Mouse (Mus musculus) limb, embryonic 15.5 days (tissue): ENCODE results near the gene Leap2. TPM values are rescaled to one million over a fixed set of nuclear protein-coding genes. Genes with fewer than 3 reads are reported as not detected.

Experiments used
- ATAC-seq: fragments of 200-750 bp; cut with Nextera tagmentation; 2 replicates; pipeline ENCODE4 v1.8.0; 2017; ENCODE audit warnings: low read depth, moderate TSS enrichment; ENCODE audit not compliant: insufficient number of reproducible peaks, low FRiP score, low TSS enrichment
- H3K27ac ChIP-seq: fragments of 300-500 bp; sonication (generic); 2 replicates; pipeline ENCODE4 v1.5.1; 2015; ENCODE audit warnings: moderate library complexity, mild to moderate bottlenecking, inconsistent platforms
- H3K27me3 ChIP-seq: fragments of 300-500 bp; sonication (generic); 2 replicates; pipeline ENCODE4 v1.6.1; 2015; ENCODE audit warnings: inconsistent platforms
- H3K36me3 ChIP-seq: fragments of 300-500 bp; sonication (generic); 2 replicates; pipeline ENCODE4 v1.6.1; 2015; ENCODE audit warnings: inconsistent platforms
- H3K4me1 ChIP-seq: fragments of 300-500 bp; sonication (generic); 2 replicates; pipeline ENCODE4 v1.6.1; 2015; ENCODE audit warnings: inconsistent platforms
- H3K4me2 ChIP-seq: fragments of 300-500 bp; sonication (generic); 2 replicates; pipeline ENCODE4 v1.6.1; 2015; ENCODE audit warnings: mild to moderate bottlenecking, inconsistent platforms
- H3K4me3 ChIP-seq: fragments of 300-500 bp; sonication (generic); 2 replicates; pipeline ENCODE4 v1.5.1; 2015; ENCODE audit warnings: mild to moderate bottlenecking, inconsistent platforms
- H3K9ac ChIP-seq: fragments of 300-500 bp; sonication (generic); 2 replicates; pipeline ENCODE4 v1.6.1; 2015; ENCODE audit warnings: inconsistent platforms
- H3K9me3 ChIP-seq: fragments of 300-500 bp; sonication (generic); 2 replicates; pipeline ENCODE4 v1.6.1; 2016; ENCODE audit warnings: inconsistent platforms
- WGBS: fragments of 180-500 bp; shearing (Covaris S2); methylation state at CpG from one replicate; pipeline ENCODE4 v1.1.7; 2015; 5-methylcytosine and 5-hydroxymethylcytosine counted together
- polyA plus RNA-seq: library from polyadenylated mRNA; unstranded; fragments of >200 nt; fragmentation: Nextera tagmentation; extraction: Ambion mirVana; gene quantifications from 2 replicates; pipeline ENCODE4 v1.2.1, GENCODE M21; 2015

Gene Leap2
- polyA plus RNA-seq: not detected in 2 replicates

DNA sequence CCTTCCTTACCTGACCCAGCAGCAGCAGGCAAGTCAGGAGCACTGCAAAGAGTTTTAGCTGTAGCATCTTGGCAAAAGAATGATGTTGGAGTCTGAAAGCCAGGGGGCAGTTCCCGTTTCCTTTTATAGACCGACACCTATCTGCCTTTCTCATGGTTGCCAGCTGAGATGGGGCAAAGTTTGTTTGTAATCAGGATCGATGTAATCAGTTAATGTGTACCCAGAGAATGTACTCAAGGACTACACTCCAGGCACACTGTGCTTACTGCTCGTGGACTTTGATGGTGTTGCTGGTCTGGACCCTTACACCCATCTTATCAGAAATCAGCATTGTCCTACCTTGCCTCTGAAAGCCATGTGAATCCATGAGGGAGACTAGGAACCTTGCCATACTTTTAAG, at the start of gene Leap2:
TSS of gene Leap2 (minus strand) at position 135 of the 400 bp plus-strand sequence.
- Histone ChIP-seq H3K9ac (no peak within 1 kb of the TSS), H3K27ac (no peak within 1 kb of the TSS), H3K9me3 (no peaks in the 10 kb centered on the region), H3K27me3 (no peaks in the 10 kb centered on the region), H3K4me3 (no peak within 1 kb of the TSS), H3K4me2 (no peak within 1 kb of the TSS), H3K4me1 (no peaks in the 10 kb centered on the region), H3K36me3 (peaks cover 30% of the 10 kb centered on the region)
- ATAC-seq: no peak
- 89% methylated on average over 4 of the region's 4 CpGs for WGBS

DNA sequence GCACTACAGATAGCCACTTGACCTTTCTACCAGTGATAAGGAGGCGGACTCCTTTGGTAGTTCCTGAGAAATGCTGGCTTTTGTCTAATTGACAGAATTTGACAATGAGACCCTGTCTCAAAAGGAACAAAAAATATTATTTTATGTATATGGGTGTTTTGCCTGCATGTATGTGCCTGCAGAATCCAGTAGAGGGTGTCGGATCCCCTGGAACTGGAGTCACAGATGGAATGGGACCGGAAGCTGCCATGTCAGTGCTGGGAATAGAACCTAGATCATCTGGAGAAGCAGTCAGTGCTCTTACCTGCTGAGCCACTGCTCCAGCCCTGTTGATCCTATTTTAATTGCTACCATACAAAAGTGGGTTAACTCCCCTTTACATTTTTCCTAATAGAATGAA, 49.7 kb upstream of the Leap2 start:
- no peak for ATAC-seq
- peaks cover 53% of the 10 kb centered on the region for H3K27me3 ChIP-seq
- no peaks in the 10 kb centered on the region for H3K36me3 ChIP-seq
- 83% methylated on average over 3 of the region's 3 CpGs for WGBS
- H3K4me2 ChIP-seq: no peak overlapping the region
- H3K9me3 ChIP-seq: no peaks in the 10 kb centered on the region
- H3K27ac ChIP-seq: no peak overlapping the region
- H3K4me1 ChIP-seq: peaks cover 15% of the 10 kb centered on the region
- no peak overlapping the region for H3K4me3 ChIP-seq
- H3K9ac ChIP-seq: no peak overlapping the region

DNA sequence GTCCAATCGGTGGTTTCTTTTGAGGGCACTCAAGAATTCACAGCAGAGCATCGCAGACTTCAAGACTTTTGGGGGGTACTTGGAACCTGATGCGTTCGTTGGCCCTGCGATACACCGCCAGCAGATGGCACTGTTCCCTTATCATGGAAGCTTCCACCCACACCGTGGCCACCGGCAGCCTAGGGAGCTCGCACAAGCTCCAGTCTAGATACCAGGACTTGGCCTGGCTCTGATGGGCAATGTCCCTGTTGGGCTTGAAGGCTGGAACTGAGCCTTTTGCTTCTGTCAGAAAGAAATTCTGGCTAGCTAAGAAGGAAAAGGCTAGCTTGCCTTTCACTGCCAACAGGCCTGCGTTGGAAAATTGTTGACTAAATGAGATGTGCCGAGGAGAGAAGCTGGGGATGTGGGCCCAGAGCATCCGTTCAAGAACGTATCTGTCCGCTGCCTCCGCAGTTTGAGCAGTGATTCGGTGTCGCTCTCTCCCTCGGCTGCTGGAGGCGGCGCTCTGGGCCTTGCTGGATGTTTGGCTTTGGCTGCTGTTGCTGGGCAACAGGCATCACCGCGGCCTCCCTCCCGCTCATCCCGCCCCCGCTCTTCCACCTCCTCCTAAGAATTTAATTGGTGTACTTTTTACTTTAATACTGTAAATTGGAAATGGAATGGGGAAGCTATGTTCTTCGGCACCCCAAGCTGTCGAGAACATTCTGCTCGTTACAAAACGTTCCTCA, 47.2 kb upstream of the Leap2 start, which contains the start of gene Gm9837:
TSS of gene Gm9837 (minus strand) at position 512 of the 728 bp plus-strand sequence.
- WGBS: 4% methylated on average over 29 of the region's 29 CpGs
- peaks cover 49% of the 10 kb centered on the region for H3K27me3 ChIP-seq
- H3K4me2 ChIP-seq: peak within 1 kb of the TSS; percentile 44
- peak within 1 kb of the TSS; percentile 19 for H3K4me3 ChIP-seq
- ATAC-seq: peak; percentile 57; the same call in 1 of the 2 replicates
- H3K4me1 ChIP-seq: peaks cover 27% of the 10 kb centered on the region
- H3K36me3 ChIP-seq: no peaks in the 10 kb centered on the region
- H3K9me3 ChIP-seq: no peaks in the 10 kb centered on the region
- no peak within 1 kb of the TSS for H3K9ac ChIP-seq
- H3K27ac ChIP-seq: 0 out of 2 replicates have a peak within 1 kb of the TSS, but pooled peaks have one; percentile 27

DNA sequence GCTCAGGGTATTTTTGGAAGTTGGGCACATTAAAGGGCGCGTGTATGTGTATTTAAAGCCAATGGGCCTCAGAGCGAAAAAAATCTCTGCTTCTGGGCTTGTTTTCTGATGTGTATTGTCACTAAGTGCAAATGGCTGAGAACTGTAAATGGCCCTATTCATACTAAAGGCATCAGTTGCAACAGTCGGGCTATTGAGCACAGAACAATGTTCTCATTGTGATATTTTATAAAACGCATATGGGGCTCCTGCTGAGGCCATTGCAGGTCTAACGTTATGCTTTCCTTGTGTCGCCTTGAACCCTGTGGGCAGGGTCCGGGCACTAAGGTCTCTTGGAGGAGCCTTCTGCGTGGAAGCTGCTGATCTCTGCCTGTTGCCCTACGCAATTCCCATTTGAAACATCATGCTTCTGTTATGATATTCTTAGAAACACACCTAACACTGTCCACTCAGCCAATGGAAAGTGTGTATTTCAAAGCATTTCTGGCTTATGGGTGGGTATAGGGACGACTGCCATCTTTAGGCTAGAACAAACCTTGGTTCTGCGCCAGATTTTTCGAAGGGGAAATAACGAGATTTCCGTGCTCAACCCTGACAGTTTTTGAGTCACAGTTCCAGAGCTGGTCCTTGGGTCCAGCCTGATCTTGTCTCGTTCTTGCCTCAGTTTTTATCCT, 46.5 kb upstream of the Leap2 start:
- 29% methylated on average over 16 of the region's 16 CpGs for WGBS
- Histone ChIP-seq H3K4me1 (peaks cover 27% of the 10 kb centered on the region), H3K4me3 (peak overlapping the region; percentile 19), H3K4me2 (peak overlapping the region; percentile 44), H3K27ac (no peak overlapping the region), H3K9me3 (no peaks in the 10 kb centered on the region), H3K27me3 (peaks cover 50% of the 10 kb centered on the region), H3K9ac (no peak overlapping the region), H3K36me3 (no peaks in the 10 kb centered on the region)
- ATAC-seq: no peak

DNA sequence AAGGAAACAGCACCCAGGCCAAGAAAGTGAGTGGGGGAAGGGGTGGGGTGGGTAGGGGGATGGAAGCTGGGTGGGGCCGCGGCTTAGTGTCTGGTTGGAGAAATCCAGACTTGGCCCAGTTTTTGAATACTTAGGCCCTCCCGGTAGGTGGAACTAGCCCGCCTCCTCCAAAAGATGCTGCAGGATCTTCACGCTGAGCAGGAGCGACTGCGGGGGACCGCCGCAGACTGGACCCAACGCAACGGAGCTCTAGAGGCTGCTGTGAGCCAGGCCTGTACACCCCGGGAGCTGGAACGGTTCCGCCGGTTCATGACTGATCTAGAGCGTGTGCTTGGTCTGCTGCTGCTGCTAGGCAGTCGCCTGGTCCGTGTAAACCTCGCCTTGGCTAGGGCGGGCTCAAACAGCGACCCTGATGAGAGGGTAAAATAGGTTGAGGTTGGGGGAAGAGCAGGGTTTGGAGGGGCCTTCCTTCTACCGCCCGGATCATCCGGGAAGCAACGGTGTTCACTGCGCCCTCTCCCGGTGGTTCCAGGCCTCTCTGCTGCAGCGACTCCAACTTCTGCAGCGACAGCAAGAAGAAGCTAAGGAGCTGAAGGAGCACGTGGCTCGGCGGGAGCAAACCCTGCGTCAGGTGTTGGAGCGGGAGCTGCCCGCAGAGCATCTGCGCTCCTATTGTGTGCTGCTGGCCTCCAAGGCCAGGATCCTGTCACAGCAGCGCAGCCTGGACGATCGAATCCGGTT, 43.4 kb upstream of the Leap2 start:
- no peak; the same call in 1 of the 2 replicates for ATAC-seq
- Histone ChIP-seq H3K4me1 (peaks cover 39% of the 10 kb centered on the region), H3K4me3 (peak overlapping the region; percentile 32), H3K27me3 (peaks cover 66% of the 10 kb centered on the region), H3K9me3 (no peaks in the 10 kb centered on the region), H3K27ac (no peak overlapping the region), H3K4me2 (peak overlapping the region; percentile 53), H3K36me3 (no peaks in the 10 kb centered on the region), H3K9ac (no peak overlapping the region)
- 8% methylated on average over 40 of the region's 40 CpGs for WGBS

DNA sequence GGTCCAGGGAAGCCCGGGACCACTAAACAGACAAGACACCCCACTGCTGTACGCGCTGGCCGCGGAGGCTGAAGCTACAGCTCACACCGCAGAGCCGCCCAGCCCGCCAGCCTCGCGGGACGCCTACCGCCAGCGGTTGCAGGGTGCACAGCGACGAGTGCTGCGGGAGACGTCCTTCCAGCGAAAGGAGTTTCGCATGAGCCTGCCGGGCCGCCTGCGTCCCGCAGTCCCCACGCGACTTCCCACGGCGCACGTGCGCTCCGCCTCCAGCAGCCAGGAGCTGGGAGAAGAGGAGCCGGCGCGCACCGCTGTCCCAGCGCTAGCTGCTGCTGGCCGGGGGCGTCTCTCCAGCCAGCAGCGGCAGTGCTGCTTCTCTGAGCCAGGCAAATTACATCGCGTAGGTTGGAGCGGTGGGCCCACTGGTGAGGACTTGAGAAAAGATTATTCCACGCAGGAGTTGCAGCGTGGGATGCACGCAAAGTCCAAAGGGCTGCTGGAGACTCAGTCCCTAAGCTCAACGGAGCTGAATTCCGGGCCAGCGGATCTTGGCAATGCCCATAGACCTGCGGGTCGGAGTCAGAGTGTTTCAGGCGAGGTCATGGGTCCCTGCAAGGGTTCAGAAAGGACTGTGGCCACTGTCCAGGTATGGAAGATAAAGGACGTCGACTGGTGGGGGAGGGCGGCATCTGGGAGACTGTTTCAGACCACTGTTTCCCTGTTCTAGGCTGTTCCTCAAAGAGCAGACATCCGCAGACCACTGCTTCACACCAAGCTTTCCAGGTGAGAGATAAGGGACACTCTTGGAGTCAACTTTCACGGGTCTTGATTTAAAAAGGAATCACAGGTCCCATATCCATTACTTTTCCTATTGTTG, 40.8 kb upstream of the Leap2 start:
- Histone ChIP-seq H3K4me3 (peak overlapping the region; percentile 39), H3K4me1 (peaks cover 24% of the 10 kb centered on the region), H3K27me3 (peaks cover 58% of the 10 kb centered on the region), H3K4me2 (peak overlapping the region; percentile 85), H3K9ac (0 out of 2 replicates have a peak overlapping the region, but pooled peaks have one; percentile 2), H3K27ac (no peak overlapping the region), H3K9me3 (no peaks in the 10 kb centered on the region), H3K36me3 (no peaks in the 10 kb centered on the region)
- 9% methylated on average over 55 of the region's 55 CpGs for WGBS
- no peak for ATAC-seq

DNA sequence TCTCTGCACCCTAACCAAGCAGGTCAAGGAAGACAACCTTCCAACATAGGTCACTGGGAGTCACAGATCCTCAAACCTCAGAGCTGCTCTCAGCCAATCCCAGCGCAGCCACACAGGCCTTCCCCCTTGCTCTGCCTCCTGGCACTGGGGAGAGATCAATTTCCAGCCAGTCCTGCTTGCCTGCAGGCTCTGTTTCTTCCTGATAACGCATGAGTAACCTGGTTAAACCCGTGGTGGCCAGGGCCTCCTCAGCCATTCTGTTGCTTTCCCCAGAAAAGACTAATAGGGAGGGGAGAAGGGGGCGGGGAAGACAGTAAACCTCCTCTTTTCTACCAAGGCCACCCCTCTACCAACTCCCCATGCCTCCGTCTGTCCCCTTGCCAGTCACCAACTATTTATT, 38.8 kb upstream of the Leap2 start:
- Histone ChIP-seq H3K4me2 (no peak overlapping the region), H3K27ac (no peak overlapping the region), H3K4me3 (no peak overlapping the region), H3K36me3 (no peaks in the 10 kb centered on the region), H3K27me3 (peaks cover 66% of the 10 kb centered on the region), H3K4me1 (peaks cover 28% of the 10 kb centered on the region), H3K9me3 (no peaks in the 10 kb centered on the region), H3K9ac (no peak overlapping the region)
- WGBS: 28% methylated on average over 5 of the region's 5 CpGs
- no peak for ATAC-seq

DNA sequence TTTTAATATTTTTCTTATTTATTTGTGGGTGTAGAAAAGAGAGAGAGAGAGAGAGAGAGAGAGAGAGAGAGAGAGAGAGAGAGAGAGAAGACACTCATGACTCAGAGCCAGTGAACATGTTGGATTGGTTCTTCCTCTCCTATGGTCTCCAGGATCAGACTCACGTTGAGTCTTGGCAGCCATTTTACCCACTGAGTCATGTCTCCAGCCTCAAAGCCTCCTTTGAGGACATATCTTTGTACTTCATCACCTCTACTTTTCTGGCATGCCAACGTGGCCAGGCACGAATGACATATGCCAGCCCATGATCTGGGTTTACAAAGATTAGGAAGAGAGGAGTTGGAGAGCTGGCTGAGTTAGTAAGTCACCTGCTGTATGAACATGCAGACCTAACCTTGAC, 37.2 kb upstream of the Leap2 start:
- H3K4me3 ChIP-seq: no peak overlapping the region
- H3K27me3 ChIP-seq: peaks cover 51% of the 10 kb centered on the region
- ATAC-seq: no peak
- H3K4me1 ChIP-seq: peaks cover 19% of the 10 kb centered on the region
- no peaks in the 10 kb centered on the region for H3K36me3 ChIP-seq
- no peak overlapping the region for H3K4me2 ChIP-seq
- H3K9me3 ChIP-seq: no peaks in the 10 kb centered on the region
- H3K9ac ChIP-seq: no peak overlapping the region
- no peak overlapping the region for H3K27ac ChIP-seq
- WGBS: 80% methylated on average over 3 of the region's 3 CpGs

DNA sequence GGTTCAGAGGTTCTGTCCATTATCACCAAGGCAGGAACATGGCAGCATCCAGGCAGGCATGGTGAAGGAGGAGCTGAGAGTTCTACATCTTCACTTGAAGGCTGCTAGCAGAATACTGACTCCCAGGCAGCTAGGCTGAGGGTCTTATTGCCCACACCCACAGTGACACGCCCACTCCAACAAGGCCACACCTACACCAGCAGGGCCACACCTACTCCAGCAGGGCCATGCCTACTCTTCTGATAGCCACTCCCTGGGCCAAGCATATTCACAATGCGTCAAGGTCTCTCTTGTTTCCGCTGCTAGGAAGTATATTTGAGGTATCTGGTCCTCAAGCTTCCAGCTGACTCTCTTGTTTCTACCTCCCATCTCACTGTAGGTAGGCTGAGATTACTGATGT, 36.0 kb upstream of the Leap2 start:
- no peaks in the 10 kb centered on the region for H3K36me3 ChIP-seq
- no peak overlapping the region for H3K27ac ChIP-seq
- peaks cover 18% of the 10 kb centered on the region for H3K4me1 ChIP-seq
- no peak overlapping the region for H3K4me2 ChIP-seq
- H3K9ac ChIP-seq: no peak overlapping the region
- WGBS: 58% methylated on average over 3 of the region's 3 CpGs
- ATAC-seq: no peak
- H3K4me3 ChIP-seq: no peak overlapping the region
- H3K27me3 ChIP-seq: peaks cover 39% of the 10 kb centered on the region
- no peaks in the 10 kb centered on the region for H3K9me3 ChIP-seq

DNA sequence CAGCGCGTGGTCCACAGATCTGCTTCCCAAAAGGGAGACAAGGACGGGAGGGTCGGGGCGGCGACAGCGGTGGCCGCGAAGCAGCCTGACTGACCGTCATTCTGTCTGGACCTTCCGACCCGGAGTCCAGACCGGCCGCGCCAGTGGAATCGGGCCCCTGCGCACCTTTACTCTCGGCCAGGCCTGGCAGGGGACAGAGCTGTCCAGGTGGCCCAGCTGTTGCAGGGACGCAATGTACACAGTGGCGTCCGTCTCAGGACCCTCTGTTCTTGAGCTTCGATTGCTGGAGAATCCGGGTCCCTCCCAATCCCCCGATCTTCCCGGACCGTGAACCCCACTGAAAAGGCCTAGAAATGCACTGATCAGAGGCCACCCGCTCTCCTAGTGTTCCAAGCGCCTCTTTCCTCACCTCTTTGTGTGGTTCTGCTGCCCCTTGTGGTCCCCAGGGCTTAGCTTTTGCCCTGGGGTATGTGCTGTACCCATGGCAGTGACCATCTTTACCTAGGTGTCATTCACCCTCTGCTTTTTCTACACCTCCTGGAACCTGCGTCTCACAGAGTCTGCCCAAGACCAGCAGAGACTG, 34.5 kb upstream of the Leap2 start:
- peak; percentile 31; the same call in 1 of the 2 replicates for ATAC-seq
- no peaks in the 10 kb centered on the region for H3K36me3 ChIP-seq
- peak overlapping the region; percentile 85 for H3K4me2 ChIP-seq
- 8% methylated on average over 29 of the region's 29 CpGs for WGBS
- no peaks in the 10 kb centered on the region for H3K9me3 ChIP-seq
- H3K27ac ChIP-seq: peak overlapping the region; percentile 47; the same call in 1 of the 2 replicates
- H3K27me3 ChIP-seq: peaks cover 23% of the 10 kb centered on the region
- peaks cover 7% of the 10 kb centered on the region for H3K4me1 ChIP-seq
- H3K4me3 ChIP-seq: peak overlapping the region; percentile 58
- peak overlapping the region; percentile 42 for H3K9ac ChIP-seq
